Mouse (Mus musculus) B cell, adult 2 months (primary cell): Measurements from ENCODE around the gene Rack1.

Experiments used
- DNase-seq, 2 experiments: peaks; one replicate each; pipeline ENCODE4 v3.0.0; 2022

The Rack1 gene

GRCm38 (mm10) chr11:48796290-48796689 is 3.8 kb upstream of the Rack1 start:
- no peak for DNase-seq

- DNase-seq: no peak
Measured at GRCm38 (mm10) chr11:48797287-48797686, 2.8 kb upstream of the Rack1 start.

- no peak for DNase-seq
Measured at GRCm38 (mm10) chr11:48798308-48798707, 1.8 kb upstream of the Rack1 start.

GRCm38 (mm10) chr11:48798984-48799920 is 880 bp upstream of the Rack1 start:
- DNase-seq: no peak

GRCm38 (mm10) chr11:48801831-48802772 is 2.0 kb downstream of the Rack1 start:
- DNase-seq: no peak

GRCm38 (mm10) chr11:48803988-48804387 is 3.9 kb downstream of the Rack1 start:
- DNase-seq: no peak

GRCm38 (mm10) chr11:48804922-48805321 is 4.8 kb downstream of the Rack1 start:
- no peak for DNase-seq

- DNase-seq: no peak
Measured at GRCm38 (mm10) chr11:48806856-48807562, 6.9 kb downstream of the Rack1 start.

- no peak for DNase-seq
Measured at GRCm38 (mm10) chr11:48807563-48808303, 7.6 kb downstream of the Rack1 start.

- no peak for DNase-seq
Measured at GRCm38 (mm10) chr11:48808304-48808646, 8.1 kb downstream of the Rack1 start.

- DNase-seq: no peak
Measured at GRCm38 (mm10) chr11:48808737-48809433, 8.8 kb downstream of the Rack1 start.

GRCm38 (mm10) chr11:48809434-48809830 is 9.3 kb downstream of the Rack1 start:
- no peak for DNase-seq

- DNase-seq: no peak
Measured at GRCm38 (mm10) chr11:48810142-48810541, 10.0 kb downstream of the Rack1 start.

- no peak for DNase-seq
Measured at GRCm38 (mm10) chr11:48813782-48814181, 13.7 kb downstream of the Rack1 start.

GRCm38 (mm10) chr11:48815851-48816250 is 15.7 kb downstream of the Rack1 start:
- DNase-seq: no peak

GRCm38 (mm10) chr11:48816281-48816781 is 16.2 kb downstream of the Rack1 start:
- peak in 1 of 2 experiments; percentile 51 for DNase-seq

- peak; percentile 100 for DNase-seq
Measured at GRCm38 (mm10) chr11:48816800-48817665, 16.9 kb downstream of the Rack1 start, which contains the start of gene Trim41. TSS of gene Trim41 (minus strand) at chr11:48817353.

- DNase-seq: peak; percentile 34
Measured at GRCm38 (mm10) chr11:48817794-48818193, 17.7 kb downstream of the Rack1 start.

GRCm38 (mm10) chr11:48818346-48818745 is 18.2 kb downstream of the Rack1 start:
- peak; percentile 90 to 92 for DNase-seq
